Mouse (Mus musculus) MEL (cell line): ENCODE measurements around the gene Cntnap5b.

Experiments
- BHLHE40 ChIP-seq: IDR thresholded peaks from 2 replicates; pipeline ENCODE4 v1.6.1; 2012; ENCODE audit warnings: low read depth, mild to moderate bottlenecking, inconsistent platforms, low read length, improper control_type of control experiment, borderline replicate concordance
- CTCF ChIP-seq, 3 experiments: IDR thresholded peaks in 2 of 3; conservative IDR thresholded peaks in 1 of 3; 2 replicates each; pipeline ENCODE4 v1.5.1; 2011 to 2012; ENCODE audit warnings: low read length in 3 of 3, low read depth in 2 of 3, mild to moderate bottlenecking in 2 of 3, improper control_type of control experiment in 1 of 3, inconsistent platforms in 1 of 3, mixed read lengths in 1 of 3, moderate library complexity in 1 of 3; ENCODE audit not compliant: control insufficient read depth in 1 of 3, insufficient read depth in 1 of 3, poor library complexity in 1 of 3, severe bottlenecking in 1 of 3
- E2F4 ChIP-seq: IDR thresholded peaks from 2 replicates; pipeline ENCODE4 v1.6.1; 2011; ENCODE audit warnings: low read depth, low read length, improper control_type of control experiment, borderline replicate concordance
- EP300 ChIP-seq, 2 experiments: IDR thresholded peaks; 2 replicates each; pipeline ENCODE4 v1.6.1; 2011; ENCODE audit warnings: improper control_type of control experiment in 2 of 2, low read length in 2 of 2, low read depth in 1 of 2, mild to moderate bottlenecking in 1 of 2
- GATA1 ChIP-seq: IDR thresholded peaks from 2 replicates; pipeline ENCODE4 v1.6.1; 2011; ENCODE audit warnings: low read depth, low read length, improper control_type of control experiment
- POLR2A ChIP-seq, 2 experiments: IDR thresholded peaks; 2 replicates each; pipeline ENCODE4 v1.6.1; 2011 to 2012; ENCODE audit warnings: low read length in 2 of 2, mild to moderate bottlenecking in 2 of 2, control low read depth in 1 of 2, improper control_type of control experiment in 1 of 2, low read depth in 1 of 2, moderate library complexity in 1 of 2; ENCODE audit not compliant: control insufficient read depth in 1 of 2, insufficient read depth in 1 of 2, poor library complexity in 1 of 2
- ZMIZ1 ChIP-seq: IDR thresholded peaks from 2 replicates; pipeline ENCODE4 v1.6.1; 2012; ENCODE audit warnings: low read depth, mild to moderate bottlenecking, inconsistent platforms, low read length, improper control_type of control experiment, moderate library complexity

DNA sequence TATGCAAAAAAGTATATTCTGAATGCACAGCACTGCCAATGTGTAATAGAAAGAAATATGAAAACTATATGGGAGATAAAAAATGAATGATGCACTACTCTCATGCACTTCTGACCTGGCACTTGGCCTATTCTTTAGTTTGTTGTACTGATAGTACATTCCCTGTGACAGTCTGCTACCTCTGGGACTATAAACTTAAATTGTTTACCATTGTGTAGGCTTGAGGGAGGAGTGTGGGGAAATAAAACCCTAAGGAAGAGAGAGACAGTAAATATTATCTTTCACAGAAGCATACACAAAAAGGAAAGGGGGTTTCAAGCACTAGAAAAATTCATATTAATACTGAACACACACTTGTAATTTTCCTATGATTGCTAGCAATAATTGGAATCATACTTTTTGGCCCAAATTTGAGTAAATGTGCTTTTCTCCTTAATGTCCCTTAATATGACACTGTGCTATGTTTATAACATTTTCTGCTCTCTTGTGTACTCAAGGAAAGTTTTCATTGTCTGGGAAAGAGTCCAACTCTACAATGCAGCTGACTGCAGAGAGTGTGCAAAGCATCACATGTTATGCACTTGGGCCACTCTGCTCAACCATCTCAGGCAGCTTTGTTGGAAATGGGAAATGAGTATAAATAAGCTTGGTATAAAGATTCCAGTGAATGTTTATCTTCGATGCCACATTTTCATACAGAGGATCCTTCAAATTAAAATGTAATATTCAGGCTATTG lies 657.6 kb downstream of the Cntnap5b start:
- no peak for TF ChIP-seq CTCF (IDR thresholded peaks at IDR 0.05 in 2 of 3, conservative IDR thresholded peaks at IDR 0.05 in 1 of 3; ENCODE audit: control insufficient read depth in 1 of 3, insufficient read depth in 1 of 3, low read depth in 2 of 3, low read length in 3 of 3, poor library complexity in 1 of 3, severe bottlenecking in 1 of 3)
- TF ChIP-seq POLR2A (IDR thresholded peaks at IDR 0.05; ENCODE audit: control insufficient read depth in 1 of 2, insufficient read depth in 1 of 2, low read depth in 1 of 2, low read length in 2 of 2, poor library complexity in 1 of 2) = no peak
- TF ChIP-seq BHLHE40 = no peak
- TF ChIP-seq EP300 (IDR thresholded peaks at IDR 0.05; ENCODE audit: low read depth in 1 of 2, low read length in 2 of 2) = no peak
- TF ChIP-seq ZMIZ1 = no peak
- no peak for TF ChIP-seq GATA1
- no peak for TF ChIP-seq E2F4
